Mouse (Mus musculus) G1E (cell line): ENCODE measurements around the gene Anln. TPM values are rescaled to one million over a fixed set of nuclear protein-coding genes. Genes with fewer than 3 reads are reported as not detected.
"Not testable (repeated sequence)": the region's sequence is repeated elsewhere in the genome, so short reads cannot be mapped to it uniquely, and the experiment has no call there.

ENCODE experiments used
- ATAC-seq: 2 replicates; pipeline ENCODE4 v1.8.0; 2016; ENCODE audit warnings: mild to moderate bottlenecking; ENCODE audit not compliant: insufficient number of reproducible peaks, poor library complexity, low FRiP score, severe bottlenecking; ENCODE audit errors: extremely low read depth
- DNase-seq: peaks from one replicate; pipeline ENCODE4 v3.0.0; 2012; ENCODE audit warnings: low spot score
- H3K27me3 ChIP-seq: 2 replicates; pipeline ENCODE4 v1.6.1; 2012; ENCODE audit warnings: mild to moderate bottlenecking, low read length, inconsistent platforms; ENCODE audit not compliant: insufficient read depth
- H3K36me3 ChIP-seq: replicated peaks from 2 replicates; pipeline ENCODE3; 2012; ENCODE audit warnings: mild to moderate bottlenecking, inconsistent platforms
- H3K4me1 ChIP-seq: 2 replicates; pipeline ENCODE4 v1.6.1; 2012; ENCODE audit warnings: low read depth, low read length, inconsistent platforms, mixed read lengths; ENCODE audit not compliant: insufficient read depth
- H3K4me3 ChIP-seq: 2 replicates; pipeline ENCODE4 v1.5.1; 2012; ENCODE audit warnings: low read depth, mild to moderate bottlenecking, inconsistent platforms, low read length, moderate library complexity, mixed read lengths
- H3K9me3 ChIP-seq: replicated peaks from 2 replicates; pipeline ENCODE4 v1.6.1; 2012; ENCODE audit warnings: inconsistent platforms
- CTCF ChIP-seq: IDR thresholded peaks from 2 replicates; pipeline ENCODE4 v1.5.1; 2012; ENCODE audit warnings: low read depth, low read length, inconsistent platforms, mixed read lengths
- GATA1 ChIP-seq: IDR thresholded peaks from 2 replicates; pipeline ENCODE4 v1.6.1; 2012; ENCODE audit warnings: borderline replicate concordance, low read length, inconsistent platforms, mixed read lengths
- GATA2 ChIP-seq: IDR thresholded peaks from 2 replicates; pipeline ENCODE4 v1.6.1; 2012; ENCODE audit warnings: low read depth, low read length, inconsistent platforms, borderline replicate concordance
- POLR2AphosphoS5 ChIP-seq: IDR thresholded peaks from 2 replicates; pipeline ENCODE4 v1.6.1; 2012; ENCODE audit warnings: low read depth, low read length, inconsistent platforms; ENCODE audit not compliant: insufficient replicate concordance
- TAL1 ChIP-seq: conservative IDR thresholded peaks from 2 replicates; pipeline ENCODE4 v1.6.1; 2012; ENCODE audit warnings: low read depth, low read length, inconsistent platforms, mixed read lengths
- polyA plus RNA-seq: library from polyadenylated mRNA; stranded (reverse); fragments of >175 nt; gene quantifications from 2 replicates; pipeline ENCODE4 v1.2.3, GENCODE M21; 2012
- total RNA-seq, 2 experiments: library from RNA; stranded (forward) in 1 of 2; stranded (reverse) in 1 of 2; fragments of 200-1000 nt in 1 of 2; fragments of >200 nt in 1 of 2; fragmentation: Nextera tagmentation in 1 of 2; gene quantifications; 2 replicates each; pipeline ENCODE4 v1.2.3; 2014 to 2017

The Anln gene
- total and polyA plus RNA-seq, 3 experiments = 8.7 to 184 (median 62.4) TPM

GRCm38 (mm10) chr9:22417547-22417946 lies 28.6 kb upstream of the Anln start:
- Histone ChIP-seq H3K9me3 (no peaks in the 10 kb centered on the region), H3K36me3 (peaks cover 41% of the 10 kb centered on the region), H3K4me1 (peaks cover 21% of the 10 kb centered on the region), H3K4me3 (no peak overlapping the region), H3K27me3 (no peaks in the 10 kb centered on the region)
- no peak for DNase-seq
- no peak for TF ChIP-seq CTCF
- no peak for ATAC-seq

GRCm38 (mm10) chr9:22416187-22416586 lies 27.2 kb upstream of the Anln start:
- ATAC-seq = no peak
- Histone ChIP-seq H3K36me3 (peaks cover 35% of the 10 kb centered on the region), H3K27me3 (no peaks in the 10 kb centered on the region), H3K4me1 (peaks cover 28% of the 10 kb centered on the region), H3K9me3 (no peaks in the 10 kb centered on the region), H3K4me3 (no peak overlapping the region)
- TF ChIP-seq GATA2 (no peak), POLR2AphosphoS5 (no peak), GATA1 (no peak), CTCF (no peak), TAL1 (no peak)
- DNase-seq = no peak

GRCm38 (mm10) chr9:22411002-22411857 lies 22.2 kb upstream of the Anln start, which contains the start of gene 9530077C05Rik:
9530077C05Rik (plus strand) TSS chr9:22411513.
- H3K4me3 ChIP-seq = peak within 1 kb of the TSS; percentile 90

GRCm38 (mm10) chr9:22409501-22409900 lies 20.5 kb upstream of the Anln start:
- TF ChIP-seq GATA2 (no peak), CTCF (no peak), TAL1 (no peak), POLR2AphosphoS5 (no peak)
- Histone ChIP-seq H3K27me3 (no peaks in the 10 kb centered on the region), H3K9me3 (no peaks in the 10 kb centered on the region), H3K4me3 (no peak overlapping the region), H3K4me1 (peaks cover 38% of the 10 kb centered on the region), H3K36me3 (peaks cover 5% of the 10 kb centered on the region)
- no peak for DNase-seq
- ATAC-seq = no peak

More at GRCm38 (mm10) chr9:22411002-22411857, 22.2 kb upstream of the Anln start, which contains the start of gene 9530077C05Rik:
- H3K4me1 ChIP-seq = peaks cover 41% of the 10 kb centered on the region
- no peaks in the 10 kb centered on the region for H3K9me3 ChIP-seq
- ATAC-seq (peak; percentile 98), DNase-seq (peak; percentile 81)
- H3K36me3 ChIP-seq = peaks cover 15% of the 10 kb centered on the region
- no peaks in the 10 kb centered on the region for H3K27me3 ChIP-seq
- no peak for TF ChIP-seq GATA2
- peak; percentile 50 for TF ChIP-seq CTCF

- peaks cover 29% of the 10 kb centered on the region for H3K4me1 ChIP-seq
- ATAC-seq, H3K36me3 ChIP-seq, H3K27me3 ChIP-seq, H3K4me3 ChIP-seq, H3K9me3 ChIP-seq, DNase-seq: not testable (repeated sequence)
These were observed 19.4 kb upstream of the Anln start for GRCm38 (mm10) chr9:22408344-22408743.

- ATAC-seq, H3K4me3 ChIP-seq, H3K36me3 ChIP-seq, DNase-seq, H3K27me3 ChIP-seq, H3K9me3 ChIP-seq: not testable (repeated sequence)
- H3K4me1 ChIP-seq = peaks cover 30% of the 10 kb centered on the region
These were observed 18.6 kb upstream of the Anln start for GRCm38 (mm10) chr9:22407633-22408032.

- DNase-seq (no peak), ATAC-seq (no peak)
- Histone ChIP-seq H3K36me3 (no peaks in the 10 kb centered on the region), H3K4me3 (no peak overlapping the region), H3K27me3 (no peaks in the 10 kb centered on the region), H3K4me1 (peaks cover 23% of the 10 kb centered on the region), H3K9me3 (no peaks in the 10 kb centered on the region)
- TF ChIP-seq GATA1 (no peak), TAL1 (no peak), GATA2 (no peak), CTCF (no peak), POLR2AphosphoS5 (no peak)
These were observed 16.4 kb upstream of the Anln start for GRCm38 (mm10) chr9:22405414-22405813.

- not testable (repeated sequence) for H3K9me3 ChIP-seq, H3K27me3 ChIP-seq, H3K36me3 ChIP-seq, H3K4me3 ChIP-seq, DNase-seq, ATAC-seq
- peaks cover 15% of the 10 kb centered on the region for H3K4me1 ChIP-seq
These were observed 14.5 kb upstream of the Anln start for GRCm38 (mm10) chr9:22403501-22403900.
